Mouse (Mus musculus) kidney, embryonic 16.5 days (tissue): ENCODE results near the gene Odc1. TPM values are rescaled to one million over a fixed set of nuclear protein-coding genes. Genes with fewer than 3 reads are reported as not detected.

Experiments
- ATAC-seq: fragments of 200-750 bp; cut with Nextera tagmentation; 2 replicates; pipeline ENCODE4 v1.8.0; 2017; ENCODE audit warnings: moderate TSS enrichment; ENCODE audit not compliant: low FRiP score, low TSS enrichment
- H3K27ac ChIP-seq: fragments of 300-500 bp; sonication (generic); 2 replicates; pipeline ENCODE4 v1.5.1; 2014; ENCODE audit warnings: low read length
- H3K27me3 ChIP-seq: fragments of 300-500 bp; sonication (generic); 2 replicates; pipeline ENCODE4 v1.6.1; 2014; ENCODE audit warnings: low read length, control low read depth, mixed read lengths; ENCODE audit not compliant: insufficient read depth
- H3K36me3 ChIP-seq: fragments of 300-500 bp; sonication (generic); 2 replicates; pipeline ENCODE4 v1.6.1; 2014; ENCODE audit warnings: low read length, control low read depth, mixed read lengths; ENCODE audit not compliant: insufficient read depth
- H3K4me1 ChIP-seq: fragments of 300-500 bp; sonication (generic); 2 replicates; pipeline ENCODE4 v1.6.1; 2014; ENCODE audit warnings: low read length, control low read depth, mixed read lengths; ENCODE audit not compliant: insufficient read depth
- H3K4me2 ChIP-seq: fragments of 300-500 bp; sonication (generic); replicated peaks from 2 replicates; pipeline ENCODE4 v1.6.1; 2014; ENCODE audit warnings: low read depth, low read length
- H3K4me3 ChIP-seq: fragments of 300-500 bp; sonication (generic); 2 replicates; pipeline ENCODE4 v1.5.1; 2014; ENCODE audit warnings: mild to moderate bottlenecking, low read length
- H3K9ac ChIP-seq: fragments of 300-500 bp; sonication (generic); replicated peaks from 2 replicates; pipeline ENCODE4 v1.6.1; 2014; ENCODE audit warnings: low read length
- H3K9me3 ChIP-seq: fragments of 300-500 bp; sonication (generic); 2 replicates; pipeline ENCODE4 v1.6.1; 2016; ENCODE audit warnings: low read length, control low read depth
- WGBS: fragments of 180-500 bp; shearing (Covaris S2); extraction: QIAGEN DNeasy Blood & Tissue Kit; methylation state at CpG from one replicate; pipeline ENCODE4 v1.1.7; 2014; 5-methylcytosine and 5-hydroxymethylcytosine counted together
- polyA plus RNA-seq: library from polyadenylated mRNA; unstranded; fragments of >200 nt; fragmentation: Nextera tagmentation; extraction: Ambion mirVana; gene quantifications from 2 replicates; pipeline ENCODE4 v1.2.1, GENCODE M21; 2015

Odc1 gene
- polyA plus RNA-seq, 1 experiment from 2014 or later = 217 TPM

DNA sequence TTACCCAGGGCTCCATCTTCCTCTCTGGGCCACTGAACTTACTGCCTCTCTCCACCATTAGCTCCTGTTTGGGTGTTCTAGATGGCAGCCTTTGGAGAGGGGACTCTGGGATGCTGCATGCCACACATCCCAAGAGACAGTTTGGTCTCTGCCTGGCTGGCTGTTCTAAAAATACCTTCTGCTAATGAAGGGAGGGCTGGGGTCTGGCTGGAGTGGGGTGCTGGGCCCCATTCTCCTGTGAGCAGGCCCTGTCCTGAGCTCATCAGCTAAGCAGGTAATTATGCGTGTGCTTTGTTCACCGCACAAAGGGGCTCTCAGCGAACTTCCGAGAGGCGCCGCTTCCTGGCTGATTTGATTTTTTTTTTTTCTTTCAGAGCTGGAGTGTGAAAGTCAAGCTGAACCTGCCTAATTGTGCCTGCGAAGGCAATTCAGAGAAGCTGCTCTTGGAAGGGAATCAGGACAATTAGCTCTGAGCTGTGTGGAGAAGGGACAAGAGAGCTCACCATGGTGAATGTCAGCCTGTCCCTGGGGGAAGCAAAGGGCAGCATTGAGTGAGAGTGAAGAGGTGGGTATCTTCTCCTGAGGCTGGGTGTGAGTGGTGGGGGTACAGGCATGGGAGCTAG lies 12.9 kb downstream of the Odc1 start:
- Histone ChIP-seq H3K4me3 (no peak overlapping the region), H3K4me2 (no peak overlapping the region), H3K4me1 (no peaks in the 10 kb centered on the region), H3K9me3 (0 out of 2 replicates have a peak, but pooled peaks cover 2% of the 10 kb centered on the region), H3K27ac (no peak overlapping the region), H3K36me3 (no peaks in the 10 kb centered on the region), H3K9ac (0 out of 2 replicates have a peak overlapping the region, but pooled peaks have one; percentile 27), H3K27me3 (no peaks in the 10 kb centered on the region)
- 18% methylated on average over 7 of the region's 7 CpGs for WGBS
- no peak for ATAC-seq

DNA sequence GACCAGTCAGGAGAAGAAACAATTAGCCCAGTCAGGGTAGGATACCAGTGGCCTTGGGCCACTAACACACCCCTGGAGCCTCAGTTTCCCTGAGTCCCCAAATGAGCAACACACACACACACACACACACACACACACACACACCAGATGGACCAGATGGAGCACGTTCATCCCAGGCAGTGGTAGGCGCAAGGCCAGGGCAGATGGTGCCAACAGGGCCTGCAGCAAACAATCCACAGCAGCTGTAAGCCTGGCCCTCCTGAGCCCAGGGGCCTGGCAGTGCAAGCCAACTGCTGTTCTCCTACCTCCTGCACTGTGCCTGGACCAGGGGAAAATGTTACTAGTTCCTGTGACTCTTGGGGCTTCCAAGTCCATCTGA lies 13.4 kb downstream of the Odc1 start:
- 67% methylated on average over 2 of the region's 2 CpGs for WGBS
- ATAC-seq = no peak
- no peaks in the 10 kb centered on the region for H3K27me3 ChIP-seq
- H3K4me1 ChIP-seq = no peaks in the 10 kb centered on the region
- no peak overlapping the region for H3K27ac ChIP-seq
- H3K4me2 ChIP-seq = no peak overlapping the region
- H3K36me3 ChIP-seq = no peaks in the 10 kb centered on the region
- no peak overlapping the region for H3K4me3 ChIP-seq
- H3K9me3 ChIP-seq = 0 out of 2 replicates have a peak, but pooled peaks cover 2% of the 10 kb centered on the region
- no peak overlapping the region for H3K9ac ChIP-seq

DNA sequence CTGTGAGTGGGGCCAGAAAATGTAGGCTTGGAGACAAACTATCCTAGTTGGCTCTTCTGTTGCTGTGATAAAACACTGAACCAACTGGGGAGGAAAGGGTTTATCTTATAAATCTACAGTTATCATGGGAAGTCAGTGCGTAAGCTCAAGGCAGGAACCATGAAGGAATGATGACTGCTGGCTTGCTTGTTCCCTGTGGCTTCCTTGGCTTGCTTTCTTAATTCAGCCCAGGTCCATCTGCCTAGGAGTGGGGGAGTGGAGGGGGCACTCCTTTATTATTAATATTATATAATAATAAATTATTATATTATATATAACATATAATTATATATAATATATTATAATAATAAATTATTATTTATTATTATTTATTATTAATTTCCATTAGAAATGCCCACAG lies 17.8 kb downstream of the Odc1 start:
- Histone ChIP-seq H3K9me3 (0 out of 2 replicates have a peak, but pooled peaks cover 2% of the 10 kb centered on the region), H3K4me1 (no peaks in the 10 kb centered on the region; the same call in 1 of the 2 replicates), H3K9ac (no peak overlapping the region), H3K27ac (no peak overlapping the region), H3K27me3 (no peaks in the 10 kb centered on the region), H3K36me3 (no peaks in the 10 kb centered on the region), H3K4me3 (no peak overlapping the region), H3K4me2 (no peak overlapping the region)
- ATAC-seq = no peak
- WGBS = 43% methylated on average over 1 of the region's 1 CpGs

DNA sequence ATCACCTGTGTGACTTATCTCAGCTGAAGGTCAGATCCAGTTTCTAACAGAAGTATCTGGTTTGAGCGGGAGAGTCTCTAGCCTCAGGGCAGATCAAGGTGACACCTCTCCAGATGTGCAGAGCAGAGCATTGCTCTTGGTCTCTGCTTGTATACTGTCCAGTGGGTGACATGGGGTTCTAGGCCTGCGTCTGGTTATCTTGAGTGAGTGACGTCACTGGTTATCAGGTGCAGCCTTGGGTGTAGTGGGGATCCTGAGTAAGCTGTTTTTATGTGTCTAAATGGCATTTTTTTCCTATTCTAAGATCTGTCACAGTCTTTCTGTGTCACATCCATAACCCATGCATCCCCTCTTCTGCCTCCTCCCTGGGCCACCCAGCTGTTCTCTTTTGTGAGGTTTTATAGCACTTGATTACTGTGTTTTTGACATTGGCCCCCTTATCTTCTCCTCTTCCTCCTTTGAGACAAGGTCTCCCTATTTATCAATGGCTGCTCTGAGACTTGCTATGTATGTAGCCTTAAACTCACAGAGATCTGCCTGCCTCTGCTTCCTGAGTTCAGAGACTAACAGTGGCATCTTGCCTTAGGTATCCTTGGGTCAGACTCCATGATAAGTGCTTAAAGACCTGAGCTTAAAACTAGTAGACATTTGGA lies 20.9 kb downstream of the Odc1 start:
- Histone ChIP-seq H3K36me3 (no peaks in the 10 kb centered on the region), H3K9ac (no peak overlapping the region), H3K4me1 (no peaks in the 10 kb centered on the region; the same call in 1 of the 2 replicates), H3K4me2 (no peak overlapping the region), H3K4me3 (no peak overlapping the region), H3K27me3 (no peaks in the 10 kb centered on the region), H3K27ac (no peak overlapping the region), H3K9me3 (no peaks in the 10 kb centered on the region)
- 93% methylated on average over 3 of the region's 3 CpGs for WGBS
- no peak for ATAC-seq

DNA sequence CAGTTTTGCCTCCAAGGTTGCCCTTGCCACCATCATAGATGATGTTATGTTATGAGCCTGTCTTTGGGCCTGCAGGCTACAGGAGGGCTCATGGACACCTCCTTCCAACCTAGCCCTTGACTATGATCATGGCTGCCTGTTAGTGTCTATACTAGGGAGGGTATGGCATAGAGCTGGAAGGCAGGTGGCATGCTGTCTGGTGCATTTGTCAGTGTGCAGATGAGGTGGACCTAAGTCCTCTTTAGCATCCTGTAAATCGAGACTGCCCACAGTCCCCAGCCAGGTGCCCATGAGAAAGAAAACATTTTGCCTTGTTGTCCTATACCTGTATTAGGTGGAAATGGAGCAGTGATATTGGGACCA lies 21.4 kb downstream of the Odc1 start:
- Histone ChIP-seq H3K4me2 (no peak overlapping the region), H3K36me3 (no peaks in the 10 kb centered on the region), H3K4me3 (no peak overlapping the region), H3K9me3 (no peaks in the 10 kb centered on the region), H3K27me3 (no peaks in the 10 kb centered on the region), H3K4me1 (no peaks in the 10 kb centered on the region; the same call in 1 of the 2 replicates), H3K27ac (no peak overlapping the region), H3K9ac (no peak overlapping the region)
- ATAC-seq = no peak
- WGBS = 86% methylated on average over 1 of the region's 1 CpGs

DNA sequence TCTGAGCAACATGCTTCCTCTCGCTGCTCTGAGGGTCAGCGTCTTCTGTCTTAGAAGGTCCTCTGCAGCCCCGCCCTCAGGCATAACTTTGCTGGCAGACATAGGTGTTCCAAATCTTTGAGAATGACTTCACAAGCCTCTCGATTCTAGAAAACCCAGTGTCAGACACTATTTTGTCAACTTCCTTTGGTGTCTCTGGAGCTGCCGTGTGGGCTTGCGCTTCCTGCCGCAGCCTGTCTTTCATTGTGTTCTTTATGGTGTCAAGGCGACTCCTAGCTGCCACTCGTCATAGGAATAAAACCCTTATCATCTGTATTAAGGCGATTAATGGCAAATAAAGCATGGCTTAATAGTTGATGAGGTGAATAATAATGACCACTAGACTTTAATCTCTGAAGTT lies 24.0 kb downstream of the Odc1 start:
- Histone ChIP-seq H3K9me3 (no peaks in the 10 kb centered on the region), H3K27me3 (no peaks in the 10 kb centered on the region), H3K36me3 (no peaks in the 10 kb centered on the region), H3K4me2 (no peak overlapping the region), H3K27ac (no peak overlapping the region), H3K9ac (no peak overlapping the region), H3K4me1 (peaks cover 11% of the 10 kb centered on the region; the same call in 1 of the 2 replicates), H3K4me3 (no peak overlapping the region)
- no peak for ATAC-seq
- WGBS = 82% methylated on average over 10 of the region's 10 CpGs

DNA sequence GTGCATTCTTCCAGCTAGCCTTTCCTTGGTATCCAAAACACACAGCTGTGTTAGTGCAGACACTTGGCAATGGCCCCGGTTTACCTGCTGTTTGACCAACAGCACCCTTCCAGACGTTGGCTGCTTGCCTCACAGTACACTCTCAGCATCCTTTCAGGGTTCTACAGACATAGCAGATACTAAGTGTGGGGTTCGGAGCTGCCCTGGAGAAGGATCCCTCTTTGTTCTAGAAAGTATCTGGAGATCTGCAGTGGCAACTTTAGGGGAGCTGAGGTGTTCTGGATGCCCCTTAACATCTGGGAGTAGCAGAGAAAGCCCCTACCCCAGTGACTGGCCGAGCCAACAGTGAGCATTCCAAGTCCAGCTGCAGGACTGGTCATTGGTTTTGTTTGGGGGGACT lies 30.0 kb downstream of the Odc1 start:
- Histone ChIP-seq H3K9ac (no peak overlapping the region), H3K9me3 (no peaks in the 10 kb centered on the region), H3K4me3 (no peak overlapping the region), H3K4me2 (no peak overlapping the region), H3K27me3 (no peaks in the 10 kb centered on the region), H3K27ac (no peak overlapping the region), H3K4me1 (peaks cover 22% of the 10 kb centered on the region), H3K36me3 (no peaks in the 10 kb centered on the region)
- ATAC-seq = no peak
- WGBS = 89% methylated on average over 4 of the region's 4 CpGs

DNA sequence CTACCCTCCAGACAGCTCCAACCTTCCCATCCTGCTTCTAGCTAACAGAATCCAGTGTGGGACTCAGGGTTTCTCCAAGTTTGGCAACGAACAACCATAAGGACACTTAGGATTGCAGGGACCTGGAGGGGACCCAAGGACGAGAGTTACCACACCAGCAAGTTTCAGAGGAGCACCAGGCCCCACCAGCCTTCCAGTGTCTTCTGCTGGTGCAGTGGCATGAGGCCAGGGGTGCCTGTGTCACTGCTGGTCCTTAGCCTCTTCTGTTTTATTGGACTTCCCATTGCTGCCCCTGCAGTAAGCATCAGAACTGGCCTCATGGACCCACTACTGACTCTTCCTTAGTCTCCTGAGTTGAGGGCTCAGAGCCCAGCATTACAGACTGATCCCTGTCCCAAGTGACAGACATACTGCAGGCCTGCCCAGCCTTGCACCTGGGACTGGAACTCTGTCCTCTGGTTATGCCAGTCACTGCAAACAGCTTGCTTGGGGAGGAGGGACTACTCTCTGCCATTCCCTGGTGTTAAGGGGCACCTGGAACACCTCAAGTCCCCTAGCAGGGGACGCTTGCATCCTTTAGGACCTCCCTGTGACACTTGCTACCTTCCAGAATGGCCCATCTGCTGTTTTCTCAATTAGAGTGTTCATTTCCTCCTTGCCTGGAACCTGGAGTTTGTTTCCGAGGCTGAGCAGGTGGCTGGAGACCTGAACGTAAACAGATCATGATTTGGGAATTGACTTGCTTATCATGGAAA lies 30.7 kb downstream of the Odc1 start:
- Histone ChIP-seq H3K27me3 (no peaks in the 10 kb centered on the region), H3K9me3 (no peaks in the 10 kb centered on the region), H3K27ac (peak overlapping the region; percentile 8; the same call in 1 of the 2 replicates), H3K4me2 (no peak overlapping the region), H3K4me1 (peaks cover 22% of the 10 kb centered on the region), H3K9ac (no peak overlapping the region), H3K4me3 (no peak overlapping the region), H3K36me3 (no peaks in the 10 kb centered on the region)
- WGBS = 49% methylated on average over 5 of the region's 5 CpGs
- ATAC-seq = 0 out of 2 replicates have a peak, but pooled peaks have one; percentile 40

DNA sequence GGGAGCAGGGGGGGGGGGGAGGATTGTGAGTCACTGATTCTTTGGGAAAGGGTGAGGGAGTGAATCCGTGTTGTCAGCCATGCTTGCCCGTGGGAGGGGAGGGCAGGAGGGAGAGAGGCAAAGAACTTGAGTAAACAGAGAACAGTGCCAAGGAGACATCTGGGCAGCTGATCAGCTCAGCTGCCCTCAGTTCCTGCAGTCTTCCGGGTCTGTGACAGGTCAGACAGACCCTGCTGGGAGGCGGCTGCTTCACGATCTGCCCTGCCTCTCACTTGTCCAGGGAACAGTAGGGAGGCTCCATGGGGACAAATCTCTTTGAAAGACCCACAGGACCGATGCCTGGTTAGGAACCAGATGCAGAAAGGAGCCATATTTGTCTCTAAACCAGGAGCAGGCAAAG lies 31.4 kb downstream of the Odc1 start:
- ATAC-seq = peak; percentile 88
- no peaks in the 10 kb centered on the region for H3K9me3 ChIP-seq
- 4% methylated on average over 6 of the region's 6 CpGs for WGBS
- no peaks in the 10 kb centered on the region for H3K36me3 ChIP-seq
- peaks cover 22% of the 10 kb centered on the region for H3K4me1 ChIP-seq
- peak overlapping the region; percentile 8; the same call in 1 of the 2 replicates for H3K27ac ChIP-seq
- H3K4me2 ChIP-seq = 0 out of 2 replicates have a peak overlapping the region, but pooled peaks have one; percentile 1
- H3K4me3 ChIP-seq = no peak overlapping the region
- H3K9ac ChIP-seq = peak overlapping the region; percentile 42; the same call in 1 of the 2 replicates
- no peaks in the 10 kb centered on the region for H3K27me3 ChIP-seq
